Mouse (Mus musculus): ENCODE results near the gene Slc12a8. TPM values are rescaled to one million over a fixed set of nuclear protein-coding genes. Genes with fewer than 3 reads are reported as not detected.

The Slc12a8 gene
- polyA plus RNA-seq, 1 experiment = 1.2 TPM

DNA sequence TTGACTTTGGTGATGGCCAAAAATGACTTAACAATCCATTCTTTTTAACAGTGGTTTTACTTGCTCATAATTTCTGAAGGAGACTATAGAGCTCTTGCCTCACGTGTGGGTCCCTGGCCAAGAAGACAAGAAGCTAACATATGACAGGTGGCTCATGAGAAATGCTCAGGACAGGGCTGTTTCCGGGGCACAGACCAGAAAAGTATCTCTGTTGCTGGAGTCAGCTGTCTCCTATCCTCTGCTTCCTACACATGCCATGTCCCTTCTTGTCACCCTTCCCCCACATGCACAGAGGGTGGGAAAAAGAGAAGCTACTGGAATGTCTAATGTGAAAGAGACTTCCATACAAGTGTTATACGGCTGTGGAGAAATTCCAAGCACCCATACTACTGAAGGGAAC lies 73.3 kb downstream of the Slc12a8 start:
- 0 out of 2 replicates have a peak, but pooled peaks cover 2% of the 10 kb centered on the region for H3K4me1 ChIP-seq (ENCODE audit: control insufficient read depth, insufficient read depth, low read length)
- no peak overlapping the region for H3K27ac ChIP-seq (ENCODE audit: insufficient read depth, low read length)
- TF ChIP-seq CTCF (IDR thresholded peaks at IDR 0.05; ENCODE audit: extremely low read depth, insufficient read depth, low read length) (no peak), POLR2A (IDR thresholded peaks at IDR 0.05; ENCODE audit: extremely low read depth, insufficient read depth, low read length) (no peak)
- H3K4me3 ChIP-seq (ENCODE audit: insufficient read depth, low read length) = no peak overlapping the region

DNA sequence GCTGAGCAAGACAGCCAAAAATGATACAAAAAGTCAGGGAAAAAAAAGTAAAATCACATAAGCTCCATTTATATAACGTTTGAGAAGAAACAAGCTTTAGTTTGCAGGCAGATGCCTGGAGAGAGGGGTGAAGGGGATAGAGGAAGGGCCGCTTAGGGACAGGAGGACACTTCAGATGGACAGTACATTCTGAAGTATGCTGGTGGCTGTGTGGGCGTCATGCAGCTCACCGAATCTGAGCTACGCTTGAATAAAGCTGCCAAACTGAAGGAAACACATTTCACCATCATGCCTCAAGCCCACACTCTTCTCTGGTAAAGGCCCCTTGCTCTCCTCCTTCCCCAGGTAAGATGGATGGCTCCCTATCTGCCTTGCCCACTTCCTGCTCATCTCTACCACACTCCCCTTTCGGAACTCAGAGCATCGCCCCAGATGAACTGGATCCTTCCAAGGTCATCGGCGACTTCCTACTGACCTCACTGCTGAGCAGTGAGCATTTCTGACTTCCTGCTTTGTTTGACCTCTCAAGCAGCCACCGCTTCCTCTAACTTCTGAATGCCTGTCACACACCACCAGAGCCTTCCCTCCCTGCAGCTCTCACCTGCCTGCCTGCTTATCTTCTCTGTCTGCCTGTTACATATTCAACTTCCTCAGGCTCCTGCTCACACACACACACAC lies 74.4 kb downstream of the Slc12a8 start:
- TF ChIP-seq POLR2A (IDR thresholded peaks at IDR 0.05; ENCODE audit: extremely low read depth, insufficient read depth, low read length) (no peak), CTCF (IDR thresholded peaks at IDR 0.05; ENCODE audit: extremely low read depth, insufficient read depth, low read length) (no peak)
- Histone ChIP-seq H3K4me3 (ENCODE audit: insufficient read depth, low read length) (no peak overlapping the region), H3K4me1 (ENCODE audit: control insufficient read depth, insufficient read depth, low read length) (0 out of 2 replicates have a peak, but pooled peaks cover 2% of the 10 kb centered on the region), H3K27ac (ENCODE audit: insufficient read depth, low read length) (no peak overlapping the region)

DNA sequence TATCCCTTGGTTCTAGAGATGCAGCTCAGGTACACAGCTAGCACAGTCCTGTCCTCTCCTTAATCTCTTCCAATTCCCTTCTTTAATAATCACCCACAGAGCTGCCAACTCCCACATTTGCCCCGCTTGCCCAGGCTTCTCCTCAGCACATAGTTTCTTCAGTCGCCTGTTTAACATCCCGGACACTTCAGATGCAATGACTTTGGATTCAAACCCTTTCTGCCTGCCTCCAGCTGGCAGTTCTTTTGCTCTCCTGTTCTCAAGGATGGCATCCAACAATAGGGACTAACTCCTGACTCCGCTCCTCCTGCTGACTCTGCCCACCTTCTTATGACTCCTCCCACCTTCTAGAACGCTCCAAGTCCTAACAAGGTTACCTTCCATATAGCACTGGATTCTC lies 75.2 kb downstream of the Slc12a8 start:
- H3K4me3 ChIP-seq (ENCODE audit: insufficient read depth, low read length) = no peak overlapping the region
- TF ChIP-seq POLR2A (IDR thresholded peaks at IDR 0.05; ENCODE audit: extremely low read depth, insufficient read depth, low read length) (no peak), CTCF (IDR thresholded peaks at IDR 0.05; ENCODE audit: extremely low read depth, insufficient read depth, low read length) (no peak)
- 0 out of 2 replicates have a peak, but pooled peaks cover 2% of the 10 kb centered on the region for H3K4me1 ChIP-seq (ENCODE audit: control insufficient read depth, insufficient read depth, low read length)
- no peak overlapping the region for H3K27ac ChIP-seq (ENCODE audit: insufficient read depth, low read length)

DNA sequence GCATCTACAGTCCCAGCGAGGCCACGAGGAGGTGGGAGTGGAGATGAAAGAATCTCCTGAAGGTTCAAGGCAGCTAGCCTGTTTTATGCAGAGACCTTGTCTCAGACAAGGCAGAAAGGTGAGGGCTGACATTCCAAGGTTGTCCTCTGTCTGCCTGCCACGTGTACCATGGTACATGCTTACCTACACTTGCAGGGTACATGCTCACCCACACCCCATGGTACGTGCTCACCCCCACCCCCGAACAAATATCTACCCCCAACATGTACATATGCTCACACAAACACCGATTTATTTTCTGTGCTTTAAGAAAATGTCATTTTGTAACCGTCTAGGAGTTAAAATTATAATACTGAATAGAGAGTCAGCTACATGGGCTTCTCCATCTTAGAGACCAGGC lies 76.3 kb downstream of the Slc12a8 start:
- Histone ChIP-seq H3K27ac (ENCODE audit: insufficient read depth, low read length) (no peak overlapping the region), H3K4me3 (ENCODE audit: insufficient read depth, low read length) (no peak overlapping the region), H3K4me1 (ENCODE audit: control insufficient read depth, insufficient read depth, low read length) (0 out of 2 replicates have a peak, but pooled peaks cover 2% of the 10 kb centered on the region)
- TF ChIP-seq CTCF (IDR thresholded peaks at IDR 0.05; ENCODE audit: extremely low read depth, insufficient read depth, low read length) (no peak), POLR2A (IDR thresholded peaks at IDR 0.05; ENCODE audit: extremely low read depth, insufficient read depth, low read length) (no peak)

DNA sequence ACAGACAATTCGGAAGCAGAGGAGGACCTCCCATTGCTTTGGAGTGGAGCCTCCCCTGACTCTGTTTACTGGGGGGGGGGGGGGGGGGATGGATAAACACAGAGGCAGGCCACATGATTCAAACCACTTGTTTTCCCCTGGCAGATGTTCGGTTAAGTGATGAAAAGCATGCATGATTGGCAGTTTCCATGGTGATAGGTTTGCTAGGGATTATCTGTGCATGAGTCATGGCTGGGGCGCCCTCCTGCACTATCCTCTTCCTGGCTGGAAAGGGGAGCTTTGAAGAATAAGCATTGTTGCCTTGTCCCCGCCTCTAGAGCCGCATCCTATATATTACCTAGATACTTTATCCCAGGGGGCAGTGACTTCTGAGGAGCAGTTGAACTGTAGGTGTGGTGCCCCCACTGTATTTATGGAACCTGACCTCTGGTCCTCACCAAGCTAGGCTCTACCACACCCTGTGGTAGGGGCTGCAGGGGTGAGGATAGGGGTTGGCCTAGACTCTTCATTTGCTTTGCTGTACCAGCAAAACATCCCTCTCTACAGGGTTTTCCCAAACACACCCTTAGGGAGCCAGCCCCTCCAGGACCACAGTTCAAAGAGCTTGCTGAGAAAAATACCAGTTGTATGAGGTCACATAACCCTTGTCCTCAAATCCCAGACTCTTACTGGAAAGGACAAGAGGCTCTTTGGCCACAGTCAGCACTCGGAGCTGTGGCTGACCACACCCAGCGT lies 77.1 kb downstream of the Slc12a8 start:
- TF ChIP-seq CTCF (IDR thresholded peaks at IDR 0.05; ENCODE audit: extremely low read depth, insufficient read depth, low read length) = no peak
- no peak for TF ChIP-seq POLR2A (IDR thresholded peaks at IDR 0.05; ENCODE audit: extremely low read depth, insufficient read depth, low read length)
- no peak overlapping the region for H3K4me3 ChIP-seq (ENCODE audit: insufficient read depth, low read length)
- H3K27ac ChIP-seq (ENCODE audit: insufficient read depth, low read length) = peak overlapping the region; percentile 20; the same call in 1 of the 2 replicates
- H3K4me1 ChIP-seq (ENCODE audit: control insufficient read depth, insufficient read depth, low read length) = 0 out of 2 replicates have a peak, but pooled peaks cover 2% of the 10 kb centered on the region

DNA sequence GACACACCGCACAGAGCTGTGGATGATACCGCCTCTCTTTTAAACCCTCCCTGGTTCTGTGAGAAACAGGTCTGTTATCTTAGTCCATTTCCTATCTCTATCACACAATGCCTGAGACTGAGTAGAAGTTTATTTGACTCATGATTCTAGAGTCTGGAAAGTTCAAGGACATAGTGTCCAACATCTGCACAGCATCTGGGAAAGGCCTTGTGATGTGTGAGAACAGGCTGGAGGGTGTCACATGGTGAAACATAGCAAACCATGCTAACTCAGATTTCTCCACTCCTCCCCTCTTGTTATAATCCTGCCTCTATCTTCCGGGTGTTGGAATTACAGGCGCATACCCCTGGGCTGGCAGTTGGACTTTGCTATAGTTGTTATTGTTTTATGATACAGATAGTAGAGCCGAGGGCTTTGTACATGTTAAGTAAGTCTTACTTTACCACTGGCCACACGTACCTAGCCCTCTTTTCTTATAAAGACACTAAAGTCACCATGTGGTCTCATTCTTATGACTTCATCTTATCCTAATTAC lies 78.2 kb downstream of the Slc12a8 start:
- 0 out of 2 replicates have a peak, but pooled peaks cover 2% of the 10 kb centered on the region for H3K4me1 ChIP-seq (ENCODE audit: control insufficient read depth, insufficient read depth, low read length)
- H3K4me3 ChIP-seq (ENCODE audit: insufficient read depth, low read length) = no peak overlapping the region
- H3K27ac ChIP-seq (ENCODE audit: insufficient read depth, low read length) = no peak overlapping the region
- no peak for TF ChIP-seq CTCF (IDR thresholded peaks at IDR 0.05; ENCODE audit: extremely low read depth, insufficient read depth, low read length)
- TF ChIP-seq POLR2A (IDR thresholded peaks at IDR 0.05; ENCODE audit: extremely low read depth, insufficient read depth, low read length) = no peak

DNA sequence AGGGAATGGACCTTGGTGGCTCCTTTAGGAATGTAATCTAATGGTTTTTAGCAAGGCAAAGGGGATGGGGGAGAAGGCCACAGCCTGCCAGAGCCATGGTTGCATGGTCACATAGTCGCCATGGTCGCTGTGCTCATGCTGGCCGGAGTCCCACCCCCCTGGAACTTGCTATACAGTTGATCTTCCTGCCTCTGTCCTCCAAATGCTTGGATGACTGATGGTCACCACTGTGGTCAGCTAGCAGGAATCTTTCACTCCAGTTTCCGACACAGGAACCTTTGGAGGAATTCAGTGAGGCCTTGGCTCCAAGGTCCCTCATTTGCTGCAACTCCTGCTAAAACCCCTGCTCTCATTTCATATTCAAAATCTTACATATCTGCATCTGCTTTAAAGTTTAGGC lies 79.1 kb downstream of the Slc12a8 start:
- Histone ChIP-seq H3K4me3 (ENCODE audit: insufficient read depth, low read length) (no peak overlapping the region), H3K27ac (ENCODE audit: insufficient read depth, low read length) (no peak overlapping the region), H3K4me1 (ENCODE audit: control insufficient read depth, insufficient read depth, low read length) (0 out of 2 replicates have a peak, but pooled peaks cover 2% of the 10 kb centered on the region)
- TF ChIP-seq CTCF (IDR thresholded peaks at IDR 0.05; ENCODE audit: extremely low read depth, insufficient read depth, low read length) (no peak), POLR2A (IDR thresholded peaks at IDR 0.05; ENCODE audit: extremely low read depth, insufficient read depth, low read length) (no peak)

DNA sequence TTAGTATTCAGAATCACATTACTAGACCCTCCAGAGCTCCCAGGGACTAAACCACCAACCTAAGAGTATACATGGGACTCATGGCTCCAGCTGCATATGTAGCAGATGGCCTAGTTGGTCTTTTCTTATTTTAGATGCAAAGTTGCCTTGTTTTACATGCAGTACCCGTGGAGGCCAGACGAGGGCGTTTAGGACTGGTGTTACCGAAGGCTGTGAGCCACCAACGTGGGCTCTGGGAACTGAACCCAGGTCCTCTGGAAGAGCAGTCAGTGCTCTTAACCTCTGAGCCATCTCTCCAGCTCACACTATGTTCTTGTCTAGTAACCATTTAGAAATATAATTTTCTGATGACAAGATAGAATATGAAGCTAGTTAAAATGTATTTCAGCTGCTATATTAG lies 83.1 kb downstream of the Slc12a8 start:
- Histone ChIP-seq H3K4me1 (ENCODE audit: control insufficient read depth, insufficient read depth, low read length) (no peaks in the 10 kb centered on the region), H3K27ac (ENCODE audit: insufficient read depth, low read length) (no peak overlapping the region), H3K4me3 (ENCODE audit: insufficient read depth, low read length) (no peak overlapping the region)
- TF ChIP-seq CTCF (IDR thresholded peaks at IDR 0.05; ENCODE audit: extremely low read depth, insufficient read depth, low read length) (peak; percentile 23; the same call in 1 of the 2 replicates), POLR2A (IDR thresholded peaks at IDR 0.05; ENCODE audit: extremely low read depth, insufficient read depth, low read length) (no peak)

DNA sequence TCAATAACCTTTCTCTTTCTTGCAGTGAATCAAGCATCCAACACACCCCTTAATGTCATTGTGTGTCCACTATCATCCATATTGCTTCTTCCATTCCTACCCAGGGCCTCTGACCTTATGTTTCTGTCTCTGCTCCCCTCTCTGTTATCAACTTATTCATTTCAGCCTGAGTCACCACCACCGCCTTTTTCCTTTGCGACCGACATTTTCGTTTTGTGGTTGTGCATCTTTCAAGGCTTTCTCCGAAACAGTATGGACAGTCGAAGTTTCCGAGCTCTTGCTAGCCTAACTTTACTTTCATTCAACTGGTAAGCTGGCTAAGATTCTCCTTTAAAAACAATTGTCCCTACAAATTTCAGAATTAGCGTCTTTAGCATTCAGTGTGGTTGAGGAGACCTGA lies 84.2 kb downstream of the Slc12a8 start:
- H3K4me3 ChIP-seq (ENCODE audit: insufficient read depth, low read length) = no peak overlapping the region
- no peak overlapping the region for H3K27ac ChIP-seq (ENCODE audit: insufficient read depth, low read length)
- H3K4me1 ChIP-seq (ENCODE audit: control insufficient read depth, insufficient read depth, low read length) = no peaks in the 10 kb centered on the region
- TF ChIP-seq POLR2A (IDR thresholded peaks at IDR 0.05; ENCODE audit: extremely low read depth, insufficient read depth, low read length) = no peak
- TF ChIP-seq CTCF (IDR thresholded peaks at IDR 0.05; ENCODE audit: extremely low read depth, insufficient read depth, low read length) = no peak

Data from cortical plate, adult 2 months (tissue).